Mouse (Mus musculus) monocyte, adult 59 days (primary cell): ENCODE data around the gene Map3k12. TPM values are rescaled to one million over a fixed set of nuclear protein-coding genes. Genes with fewer than 3 reads are reported as not detected.

Experiments
- total RNA-seq, 2 experiments: library from RNA; stranded (reverse); gene quantifications; one replicate each; pipeline ENCODE4 v1.2.4; 2023

Gene Map3k12
- under 1 TPM; 0.55 to 0.82 TPM for total RNA-seq

DNA sequence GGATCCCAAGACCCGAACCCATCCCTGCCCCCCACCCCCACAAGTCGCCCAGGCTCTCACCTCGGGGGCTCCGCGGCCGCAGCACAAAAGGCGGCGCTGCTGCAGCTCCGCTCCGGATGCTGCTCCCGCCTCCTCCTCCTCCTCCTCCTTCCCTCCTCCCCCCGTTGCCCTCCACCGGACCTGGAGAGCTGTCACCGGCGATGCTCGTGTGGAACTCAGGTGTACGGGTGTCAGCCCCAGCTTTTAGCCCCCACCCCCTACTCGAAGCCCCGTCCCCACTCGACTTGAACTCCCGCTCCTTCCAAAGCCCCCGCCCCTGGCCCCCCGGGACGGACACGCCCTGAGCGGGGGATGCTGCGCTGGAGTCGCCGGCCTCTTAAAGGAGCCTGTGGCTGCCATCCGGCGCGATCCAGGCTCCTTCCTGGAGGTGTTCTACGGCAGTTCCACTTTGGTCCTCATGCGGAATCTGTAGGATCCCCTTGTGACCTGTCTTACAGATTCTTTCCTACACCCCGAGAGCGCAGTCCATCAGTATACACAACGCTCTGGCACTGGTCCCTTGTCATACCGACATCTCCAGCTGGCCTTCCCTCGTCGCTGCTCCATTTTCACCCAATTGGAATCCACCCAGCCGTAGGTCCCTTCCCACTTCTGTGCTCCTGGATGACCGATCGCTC, at the start of gene Map3k12:
Gene Map3k12 (minus strand): TSS at position 337 of the 677 bp plus-strand sequence.

DNA sequence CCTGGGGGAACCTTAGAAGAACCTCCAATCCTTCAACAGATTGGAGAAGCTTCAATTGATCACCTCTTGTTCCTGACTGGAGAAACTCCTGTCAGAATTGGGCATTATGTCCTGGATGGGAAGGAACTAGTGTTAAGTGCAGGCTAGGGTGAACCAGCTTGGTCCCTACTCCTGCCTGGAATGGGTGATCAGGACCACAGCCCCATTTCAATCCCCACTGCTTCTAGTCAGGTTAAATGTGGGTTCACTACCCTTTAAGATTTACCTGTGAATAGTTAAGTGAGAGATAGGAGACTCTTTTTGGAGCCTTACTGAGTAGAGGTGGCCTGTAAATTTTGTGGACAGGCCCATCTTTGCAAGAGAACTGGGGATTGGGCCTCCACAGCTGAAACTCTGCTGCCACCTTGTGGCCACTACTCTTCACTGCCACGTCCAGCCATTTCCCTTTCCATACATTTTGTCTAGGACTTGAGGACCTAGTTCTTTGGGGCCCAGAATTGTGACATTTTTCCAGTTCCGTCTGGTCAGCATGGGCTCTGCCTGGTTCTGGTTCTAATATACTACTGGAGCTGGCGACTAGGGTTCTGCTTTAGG, 8.1 kb upstream of the Map3k12 start, which contains the start of gene Npff:
Gene Npff (minus strand): TSS at position 51 of the 594 bp plus-strand sequence.

DNA sequence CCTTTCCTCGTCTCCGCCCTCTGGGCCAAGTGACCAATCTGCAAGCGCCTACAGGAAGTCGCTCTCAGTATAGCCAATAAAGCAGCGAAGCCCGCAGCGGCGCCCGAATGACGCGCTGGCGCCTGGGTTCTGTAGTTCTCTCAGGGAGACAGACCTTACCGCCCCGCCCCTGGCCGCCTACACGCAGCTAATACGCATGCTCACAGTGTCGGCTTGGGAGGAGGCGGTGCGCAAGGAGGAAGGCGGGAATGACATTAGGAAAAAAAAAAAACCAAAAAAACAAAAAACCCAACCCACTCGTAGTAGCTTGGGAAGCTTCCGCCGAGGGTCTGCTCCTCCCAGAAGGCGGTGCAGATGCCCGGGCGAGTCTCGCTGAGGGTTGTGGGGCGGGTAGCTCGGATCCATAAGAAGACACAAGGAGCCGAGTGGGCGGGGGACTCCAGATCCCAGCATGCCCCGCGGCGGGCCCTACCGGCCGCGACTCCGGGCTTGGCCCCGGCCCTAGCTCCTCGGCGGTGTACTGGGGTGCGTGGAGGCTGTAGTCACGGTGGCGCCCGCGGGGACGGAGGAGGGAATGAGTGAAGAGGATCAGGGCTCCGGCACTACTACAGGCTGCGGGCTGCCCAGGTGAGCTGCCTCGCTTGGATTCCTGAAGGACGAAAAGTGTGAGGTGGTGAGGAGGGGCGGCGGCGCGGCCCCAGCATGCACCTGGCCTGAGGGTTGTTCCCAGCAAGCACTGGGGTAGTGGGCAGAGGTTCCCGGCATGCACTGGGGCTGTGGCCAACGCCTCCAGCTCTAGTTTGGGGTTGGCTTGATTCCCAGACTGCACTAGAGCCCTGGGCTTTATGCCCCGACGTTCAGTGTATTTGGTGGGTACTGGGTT, 1.4 kb upstream of the Map3k12 start, which contains the start of gene Tarbp2:
Gene Tarbp2 (plus strand): TSS at position 217 of the 883 bp plus-strand sequence.

DNA sequence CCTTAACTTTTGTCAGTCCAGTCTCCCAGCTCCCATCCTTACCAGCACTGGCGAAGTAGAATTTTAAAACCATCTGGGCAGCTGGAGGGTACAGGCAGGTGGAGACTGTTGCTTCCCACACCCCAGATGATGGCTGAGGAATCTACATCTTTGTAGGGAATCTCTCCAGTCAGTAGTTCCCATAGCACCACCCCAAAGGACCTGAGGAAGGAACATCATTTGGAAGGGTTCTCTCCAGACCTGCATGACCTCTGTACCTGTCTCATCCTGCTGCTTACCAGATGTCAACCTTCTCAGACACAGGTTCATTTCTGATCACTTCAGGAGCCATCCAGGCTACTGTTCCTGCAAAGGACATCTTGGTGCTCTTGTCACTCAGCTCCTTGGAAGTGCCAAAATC, 13.4 kb downstream of the Map3k12 start, which contains the start of gene Gm10337:
Gene Gm10337 (plus strand): TSS at position 276 of the 400 bp plus-strand sequence.

DNA sequence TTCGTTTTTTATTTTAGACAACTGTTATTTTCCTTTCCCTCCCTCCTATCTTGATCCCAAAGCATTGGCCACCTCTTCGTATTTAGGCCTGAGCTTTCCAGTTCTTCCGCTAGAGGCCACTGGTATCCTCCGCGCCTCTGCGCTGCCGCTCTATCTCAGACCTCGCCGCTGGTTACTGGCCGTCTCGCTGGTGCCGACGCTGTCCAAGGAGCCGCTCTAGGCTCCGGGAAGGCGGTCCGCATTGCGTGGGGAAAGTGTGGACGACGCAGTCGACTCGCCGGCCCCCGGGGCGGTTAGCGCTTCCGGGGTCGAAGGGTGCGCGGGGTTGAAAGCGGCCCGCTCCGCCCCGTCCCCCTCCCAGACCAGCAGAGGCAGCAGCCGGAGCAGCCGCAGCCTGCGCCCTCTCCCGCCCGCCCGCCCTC, 46.7 kb downstream of the Map3k12 start, which contains the start of gene Pcbp2:
Gene Pcbp2 (plus strand): TSS at position 357 of the 422 bp plus-strand sequence.

DNA sequence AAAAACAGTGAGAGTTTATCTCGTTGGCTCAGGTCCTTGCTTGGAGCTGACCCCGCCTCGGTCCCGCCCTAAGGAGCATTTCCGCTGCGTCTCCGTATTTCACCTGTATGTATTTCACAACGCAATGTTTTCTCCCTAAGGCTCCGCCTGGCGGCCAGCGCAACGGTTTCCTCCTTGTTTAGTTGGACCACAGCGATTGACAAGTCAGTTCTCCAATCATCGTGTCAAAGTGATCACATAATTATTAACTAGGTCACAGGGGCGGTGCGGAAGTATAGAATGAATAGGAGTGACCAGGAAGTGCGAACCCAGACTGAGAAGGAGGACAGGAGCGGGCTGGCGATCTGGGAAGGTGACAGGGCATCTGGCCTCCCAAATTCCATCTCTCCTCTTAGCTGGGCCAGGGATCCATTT, 58.0 kb downstream of the Map3k12 start, which contains the start of gene Prr13:
Gene Prr13 (plus strand): TSS at position 125 of the 414 bp plus-strand sequence.

Other genes with a start within 250 kb of the Map3k12 start
- not detected for gene Gm9918, start 246.5 kb downstream of the Map3k12 start, total RNA-seq
- 10 to 100 TPM; 61.9 to 62.3 TPM for gene Mfsd5, start 237.6 kb downstream of the Map3k12 start, total RNA-seq
- 1 to 10 TPM; 6.8 to 7.2 TPM for gene Espl1, start 220.8 kb downstream of the Map3k12 start, total RNA-seq
- gene Pfdn5, start 190.9 kb downstream of the Map3k12 start, total RNA-seq = 100 to 1,000 TPM; 450 to 458 TPM
- gene Myg1, start 185.4 kb downstream of the Map3k12 start, total RNA-seq = 10 to 100 TPM; 30.1 to 40.6 TPM
- gene Aaas, start 166.3 kb downstream of the Map3k12 start, total RNA-seq = 10 to 100 TPM; 24.3 to 28.5 TPM
- not detected for gene Sp7, start 149.9 kb downstream of the Map3k12 start, total RNA-seq
- 100 to 1,000 TPM; 147 to 181 TPM for gene Sp1, start 110.9 kb downstream of the Map3k12 start, total RNA-seq
- not detected for gene Amhr2, start 71.7 kb downstream of the Map3k12 start, total RNA-seq
- 100 to 1,000 TPM; 272 to 309 TPM for gene Prr13, start 58.0 kb downstream of the Map3k12 start, total RNA-seq
- gene Pcbp2, start 46.5 kb downstream of the Map3k12 start, total RNA-seq = 100 to 1,000 TPM; 637 to 654 TPM
- gene Gm10337, start 13.3 kb downstream of the Map3k12 start, total RNA-seq = 10 to 100 TPM in 1 of 2 experiments, 1 to 10 TPM in 1; 7.0 to 10.1 TPM
- gene Tarbp2, start 1.1 kb upstream of the Map3k12 start, total RNA-seq = 10 to 100 TPM; 22.3 to 28.1 TPM
- 10 to 100 TPM in 1 of 2 experiments, 1 to 10 TPM in 1; 8.2 to 11.4 TPM for gene Npff, start 7.9 kb upstream of the Map3k12 start, total RNA-seq
- gene Gm28047, start 108.0 kb upstream of the Map3k12 start, total RNA-seq = 1 to 10 TPM in 1 of 2 experiments, not detected in 1; 4.6 TPM
- 100 to 1,000 TPM; 122 to 129 TPM for gene Atf7, start 108.4 kb upstream of the Map3k12 start, total RNA-seq
- 1 to 10 TPM in 1 of 2 experiments, under 1 TPM in 1; 0.91 to 1.7 TPM for gene Atp5g2, start 155.3 kb upstream of the Map3k12 start, total RNA-seq
- 10 to 100 TPM; 33.0 to 34.0 TPM for gene Calcoco1, start 205.1 kb upstream of the Map3k12 start, total RNA-seq